Mouse (Mus musculus) macrophage (primary cell): ENCODE measurements around the gene Cacna2d3. TPM values are rescaled to one million over a fixed set of nuclear protein-coding genes. Genes with fewer than 3 reads are reported as not detected.

Source experiments
- H3K27ac ChIP-seq: fragments of 350-480 bp; formaldehyde crosslinking; 2 replicates; pipeline ENCODE4 v1.9.0; 2021
- H3K36me3 ChIP-seq: fragments of 350-480 bp; formaldehyde crosslinking; 2 replicates; pipeline ENCODE4 v1.9.0; 2021; ENCODE audit errors: inconsistent target
- H3K4me3 ChIP-seq: fragments of 350-480 bp; formaldehyde crosslinking; 2 replicates; pipeline ENCODE4 v1.9.0; 2021; ENCODE audit errors: inconsistent target
- H3K79me2 ChIP-seq: fragments of 350-480 bp; formaldehyde crosslinking; 2 replicates; pipeline ENCODE4 v1.9.0; 2021; ENCODE audit errors: inconsistent target
- WGBS: methylation state at CpG from one replicate; pipeline ENCODE4 v1.1.7; 2026; ENCODE audit warnings: inconsistent platforms; ENCODE audit not compliant: missing documents; 5-methylcytosine and 5-hydroxymethylcytosine counted together
- polyA plus RNA-seq: library from polyadenylated mRNA; stranded (reverse); fragments of 250-400 nt; gene quantifications from 3 replicates; pipeline ENCODE4 v1.2.4, GENCODE M21; 2018; ENCODE audit warnings: inconsistent platforms

Cacna2d3 gene
- polyA plus RNA-seq, 1 experiment from 2014 or later: not detected

GRCm38 (mm10) chr14:29021295-29021694 lies 700.4 kb downstream of the Cacna2d3 start:
- no peak overlapping the region for H3K4me3 ChIP-seq
- WGBS: 83% methylated on average over 4 of the region's 4 CpGs

DNA sequence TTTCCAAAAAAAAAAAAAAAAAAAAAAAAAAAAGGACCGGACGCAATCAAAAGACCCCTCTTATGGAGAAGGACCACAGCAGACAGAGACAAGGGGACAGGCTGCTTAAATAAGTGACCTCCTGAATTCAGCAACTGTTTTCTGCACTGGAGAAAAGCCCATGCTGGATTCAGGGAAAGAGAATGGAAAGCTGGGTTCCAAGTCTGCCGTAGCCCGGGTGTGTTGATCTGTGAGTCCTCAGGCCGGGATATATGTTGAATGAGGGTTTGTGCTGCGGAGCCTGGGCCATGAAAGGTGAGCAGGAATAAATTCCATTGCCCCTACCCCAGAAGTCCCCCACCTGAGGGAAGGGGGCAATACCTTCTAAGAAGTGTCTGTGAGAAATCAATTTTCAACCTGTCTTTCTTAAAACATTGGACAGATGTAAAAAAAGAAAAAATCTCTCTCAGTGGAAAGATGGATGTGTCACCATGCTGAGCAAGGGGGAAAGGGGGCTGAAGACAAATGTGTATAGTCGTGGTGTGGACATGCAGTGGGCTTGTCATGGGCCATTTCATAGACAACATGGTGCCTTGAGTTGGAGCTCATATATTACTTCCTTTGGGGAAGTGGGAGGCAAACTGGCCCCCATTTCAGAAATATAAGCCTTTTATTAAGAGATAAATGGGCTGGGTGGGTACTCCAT lies 703.2 kb downstream of the Cacna2d3 start:
- no peaks in the 10 kb centered on the region for H3K36me3 ChIP-seq
- no peaks in the 10 kb centered on the region for H3K79me2 ChIP-seq
- WGBS: 65% methylated on average over 7 of the region's 7 CpGs
- H3K4me3 ChIP-seq: no peak overlapping the region
- H3K27ac ChIP-seq: no peak overlapping the region

More at GRCm38 (mm10) chr14:29021295-29021694, 700.4 kb downstream of the Cacna2d3 start:
- no peaks in the 10 kb centered on the region for H3K36me3 ChIP-seq
- no peak overlapping the region for H3K27ac ChIP-seq
- no peaks in the 10 kb centered on the region for H3K79me2 ChIP-seq

GRCm38 (mm10) chr14:29017883-29018282 lies 703.8 kb downstream of the Cacna2d3 start, which contains the start of gene Lrtm1:
Gene Lrtm1 (plus strand): TSS chr14:29018208.
- Histone ChIP-seq H3K27ac (no peak within 1 kb of the TSS), H3K36me3 (no peaks in the 10 kb centered on the region), H3K79me2 (no peaks in the 10 kb centered on the region), H3K4me3 (no peak within 1 kb of the TSS)
- 31% methylated on average over 5 of the region's 5 CpGs for WGBS

GRCm38 (mm10) chr14:29015896-29016295 lies 705.8 kb downstream of the Cacna2d3 start:
- H3K79me2 ChIP-seq: no peaks in the 10 kb centered on the region
- H3K36me3 ChIP-seq: no peaks in the 10 kb centered on the region
- no peak overlapping the region for H3K27ac ChIP-seq
- WGBS: 62% methylated on average over 5 of the region's 5 CpGs
- no peak overlapping the region for H3K4me3 ChIP-seq

- 86% methylated on average over 2 of the region's 2 CpGs for WGBS
- Histone ChIP-seq H3K36me3 (no peaks in the 10 kb centered on the region), H3K27ac (no peak overlapping the region), H3K79me2 (no peaks in the 10 kb centered on the region), H3K4me3 (no peak overlapping the region)
These were observed 707.0 kb downstream of the Cacna2d3 start for GRCm38 (mm10) chr14:29014680-29015079.

- H3K27ac ChIP-seq: no peak overlapping the region
- no peaks in the 10 kb centered on the region for H3K79me2 ChIP-seq
- no peak overlapping the region for H3K4me3 ChIP-seq
- H3K36me3 ChIP-seq: no peaks in the 10 kb centered on the region
- WGBS: 83% methylated on average over 3 of the region's 3 CpGs
These were observed 708.5 kb downstream of the Cacna2d3 start for GRCm38 (mm10) chr14:29013161-29013560.

DNA sequence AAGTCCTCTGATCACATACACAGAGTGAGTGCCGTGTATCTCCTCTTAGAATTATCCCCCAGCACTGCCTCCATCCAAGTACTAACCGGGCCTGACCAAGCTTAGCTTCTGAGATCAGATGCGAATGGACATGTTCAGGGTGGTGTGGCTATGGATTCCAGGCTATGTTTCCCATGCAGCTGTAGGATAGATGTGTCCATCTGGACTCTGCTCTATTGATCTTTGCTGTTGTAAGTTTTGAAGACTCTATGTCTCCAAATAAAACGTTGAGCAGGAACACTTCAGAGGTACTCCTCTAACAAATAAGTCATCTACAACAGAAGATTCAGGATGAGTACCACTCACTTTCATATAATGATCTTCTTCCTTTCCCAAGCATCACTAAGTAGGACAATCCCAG lies 712.0 kb downstream of the Cacna2d3 start:
- WGBS: 97% methylated on average over 4 of the region's 4 CpGs

DNA sequence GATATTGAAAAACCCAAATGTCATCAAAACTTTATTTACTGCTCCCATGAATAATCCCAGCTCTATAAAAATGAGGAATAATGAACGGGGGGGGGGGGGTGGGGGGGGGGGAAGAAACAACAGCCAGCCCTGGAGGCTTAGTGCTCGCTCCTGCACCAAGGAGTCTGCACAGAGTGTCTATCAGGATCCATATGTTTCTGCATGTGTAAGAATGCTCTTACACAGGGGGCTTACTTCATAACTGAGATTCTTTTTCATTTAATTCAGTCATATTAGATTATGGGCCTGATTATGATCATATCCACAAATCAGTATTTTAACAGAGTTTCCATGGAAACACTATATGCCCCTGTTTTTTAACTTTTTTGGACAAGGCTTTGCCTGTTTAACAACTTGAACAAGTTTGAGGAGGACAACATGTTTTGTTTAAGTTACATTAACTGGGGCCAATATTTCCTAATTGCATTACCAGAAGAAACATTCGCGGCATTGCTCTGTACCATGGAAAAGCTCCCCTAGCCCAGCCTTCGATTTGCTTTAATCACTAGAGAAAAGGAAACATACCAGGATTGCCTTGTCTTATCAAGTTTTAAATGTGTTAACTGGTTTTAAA lies 716.3 kb downstream of the Cacna2d3 start:
- Histone ChIP-seq H3K36me3 (no peaks in the 10 kb centered on the region), H3K4me3 (no peak overlapping the region), H3K27ac (no peak overlapping the region), H3K79me2 (no peaks in the 10 kb centered on the region)
- WGBS: 86% methylated on average over 3 of the region's 5 CpGs

More for the DNA sequence above, 712.0 kb downstream of the Cacna2d3 start:
- no peaks in the 10 kb centered on the region for H3K36me3 ChIP-seq
- no peaks in the 10 kb centered on the region for H3K79me2 ChIP-seq
- no peak overlapping the region for H3K27ac ChIP-seq
- H3K4me3 ChIP-seq: no peak overlapping the region

DNA sequence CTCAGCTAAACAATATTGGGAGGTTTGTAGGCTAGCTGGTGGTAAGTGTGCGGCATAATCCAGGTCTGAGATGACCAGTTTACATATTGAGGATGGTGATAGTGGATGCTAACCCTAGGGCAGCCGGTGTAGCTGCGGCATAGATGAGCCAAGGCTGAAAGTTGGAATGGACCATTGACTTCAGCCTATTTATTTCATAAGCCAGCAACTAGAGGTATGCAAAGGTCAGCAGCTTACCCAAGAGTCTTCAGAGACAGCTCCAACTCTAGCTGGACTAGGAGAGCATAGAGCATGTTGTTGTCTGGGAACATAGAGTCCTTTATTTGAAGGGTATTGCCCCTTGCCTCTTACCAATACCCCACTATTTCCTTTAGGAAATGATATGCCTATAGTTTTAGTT lies 725.1 kb downstream of the Cacna2d3 start:
- Histone ChIP-seq H3K27ac (no peak overlapping the region), H3K4me3 (no peak overlapping the region), H3K36me3 (no peaks in the 10 kb centered on the region), H3K79me2 (no peaks in the 10 kb centered on the region)
- 91% methylated on average over 3 of the region's 3 CpGs for WGBS

- Histone ChIP-seq H3K79me2 (no peaks in the 10 kb centered on the region), H3K4me3 (no peak overlapping the region), H3K36me3 (no peaks in the 10 kb centered on the region), H3K27ac (no peak overlapping the region)
- 91% methylated on average over 7 of the region's 7 CpGs for WGBS
These were observed 733.3 kb downstream of the Cacna2d3 start for GRCm38 (mm10) chr14:28988211-28988900.

GRCm38 (mm10) chr14:28984276-28984675 lies 737.4 kb downstream of the Cacna2d3 start:
- Histone ChIP-seq H3K27ac (no peak overlapping the region), H3K4me3 (no peak overlapping the region), H3K36me3 (no peaks in the 10 kb centered on the region), H3K79me2 (no peaks in the 10 kb centered on the region)
- WGBS: 85% methylated on average over 2 of the region's 2 CpGs

GRCm38 (mm10) chr14:28980482-28980881 lies 741.2 kb downstream of the Cacna2d3 start:
- Histone ChIP-seq H3K27ac (no peak overlapping the region), H3K36me3 (no peaks in the 10 kb centered on the region), H3K4me3 (no peak overlapping the region), H3K79me2 (no peaks in the 10 kb centered on the region)
- 68% methylated on average over 2 of the region's 3 CpGs for WGBS

DNA sequence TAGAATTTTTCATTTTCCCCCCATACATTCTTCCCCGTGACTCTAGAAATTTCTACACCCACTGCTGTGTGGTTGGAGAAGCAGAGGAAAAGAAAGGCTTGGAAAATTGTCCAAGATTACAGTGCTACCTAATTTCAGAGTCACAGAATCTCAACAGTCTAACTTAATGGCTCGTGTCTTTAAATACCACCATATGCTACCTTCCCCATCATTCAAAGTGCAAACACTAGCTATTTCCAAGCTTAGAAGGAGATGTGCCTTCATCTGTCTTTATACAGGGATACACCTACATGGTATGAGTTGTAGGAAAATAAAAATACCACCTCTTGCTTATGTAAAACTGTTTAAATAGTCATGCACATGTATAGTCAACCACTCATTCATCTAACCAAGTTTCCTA lies 742.4 kb downstream of the Cacna2d3 start:
- H3K27ac ChIP-seq: no peak overlapping the region
- WGBS: 82% methylated on average over 2 of the region's 2 CpGs
- no peaks in the 10 kb centered on the region for H3K79me2 ChIP-seq
- H3K4me3 ChIP-seq: no peak overlapping the region
- H3K36me3 ChIP-seq: no peaks in the 10 kb centered on the region

DNA sequence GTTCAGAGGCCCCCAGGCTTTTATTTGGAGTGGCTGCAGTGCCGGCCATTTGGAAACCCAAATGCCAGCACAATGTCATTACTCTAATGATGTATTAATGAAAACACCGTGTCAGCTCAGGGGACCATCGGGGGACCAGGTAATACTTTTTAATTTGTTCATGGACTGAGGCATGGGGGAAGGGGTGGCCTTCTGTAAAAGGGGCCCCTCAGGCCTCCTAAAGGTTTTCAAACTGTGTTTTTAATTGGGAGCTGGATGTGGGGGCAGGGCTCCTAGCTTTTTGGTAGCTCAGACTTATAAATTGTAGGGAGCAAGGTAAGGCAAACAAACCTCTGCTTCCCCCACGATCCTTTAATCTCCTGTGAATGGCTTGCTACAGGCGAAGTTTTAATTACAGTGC lies 749.0 kb downstream of the Cacna2d3 start:
- WGBS: 90% methylated on average over 5 of the region's 5 CpGs
- Histone ChIP-seq H3K79me2 (no peaks in the 10 kb centered on the region), H3K36me3 (no peaks in the 10 kb centered on the region), H3K27ac (no peak overlapping the region), H3K4me3 (no peak overlapping the region)

DNA sequence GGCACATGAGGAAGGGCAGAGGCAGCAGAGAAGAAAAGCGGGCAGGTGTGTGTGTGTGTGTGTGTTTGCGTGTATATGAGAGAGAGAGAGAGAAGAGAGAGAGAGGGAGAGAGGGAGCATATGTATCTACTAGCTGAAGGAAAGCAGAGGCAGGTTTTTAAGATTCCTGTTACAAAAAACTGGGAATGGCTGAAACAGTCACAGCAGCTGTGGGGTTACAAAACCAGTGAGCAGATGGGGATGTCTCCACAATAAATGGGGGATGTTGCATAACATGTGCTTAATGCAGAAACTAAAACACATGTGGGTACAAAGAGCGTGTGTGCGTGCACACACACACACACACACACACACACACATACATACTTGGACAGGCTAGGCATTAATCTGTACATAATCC lies 752.4 kb downstream of the Cacna2d3 start:
- H3K27ac ChIP-seq: no peak overlapping the region
- WGBS: 83% methylated on average over 4 of the region's 4 CpGs
- no peaks in the 10 kb centered on the region for H3K79me2 ChIP-seq
- no peak overlapping the region for H3K4me3 ChIP-seq
- H3K36me3 ChIP-seq: no peaks in the 10 kb centered on the region
